ENCODE assay signal across 8 mouse cellular contexts in the genomic region with DNA sequence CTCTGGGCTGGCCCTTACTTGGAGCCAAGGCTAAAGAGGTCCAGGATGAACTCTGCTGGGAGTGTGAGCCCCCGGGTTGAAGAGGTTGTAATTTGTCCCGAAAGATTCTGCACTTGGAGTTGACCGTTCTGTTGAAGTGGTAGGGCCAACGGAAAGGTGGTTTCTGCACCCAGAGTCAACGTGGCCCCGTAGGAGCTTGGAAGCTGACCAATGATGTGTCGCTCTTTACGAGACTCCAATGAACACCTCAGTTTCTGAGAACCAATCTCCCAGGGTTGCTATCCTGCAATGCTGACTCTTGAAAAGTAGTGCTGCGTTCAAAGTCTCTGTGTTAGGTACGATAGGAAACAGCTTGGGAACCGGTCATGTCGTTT. TPM values are rescaled to one million over a fixed set of nuclear protein-coding genes. Genes with fewer than 3 reads are reported as not detected.
DNase-seq lines count a peak whose midpoint lies in the region; ATAC-seq and TF ChIP-seq lines count a peak whose summit lies in the region.

No protein-coding gene starts in this region.

- H3K4me1 ChIP-seq in cerebellum, adult 2 months (ENCODE audit: control insufficient read depth, insufficient read depth, low read length), result peaks cover 6% of the 10 kb centered on the region; the same call in 1 of the 2 replicates
- peaks cover 16% of the 10 kb centered on the region for H3K4me1 ChIP-seq in heart, embryonic 11.5 days (ENCODE audit: control insufficient read depth, insufficient read depth, low read length)
- H3K4me1 ChIP-seq in kidney, postnatal 0 days (replicated peaks; ENCODE audit: insufficient read depth, low read length), result peaks cover 4% of the 10 kb centered on the region
- H3K4me1 ChIP-seq in midbrain, embryonic 10.5 days, result peaks cover 16% of the 10 kb centered on the region

- peak overlapping the region; percentile 87 for H3K4me3 ChIP-seq in cerebellum, adult 2 months (replicated peaks; ENCODE audit: insufficient read depth, low read depth, low read length)
- H3K4me3 ChIP-seq in heart, embryonic 11.5 days (ENCODE audit: low read depth, low read length), result peak overlapping the region; percentile 94
- peak overlapping the region; percentile 92 for H3K4me3 ChIP-seq in kidney, postnatal 0 days (replicated peaks; ENCODE audit: low read depth, low read length)
- H3K4me3 ChIP-seq in midbrain, embryonic 10.5 days, result peak overlapping the region; percentile 94

- H3K9ac ChIP-seq in heart, embryonic 11.5 days (ENCODE audit: low read depth, low read length), result peak overlapping the region; percentile 93
- H3K9ac ChIP-seq in kidney, postnatal 0 days (ENCODE audit: low read depth, low read length), result peak overlapping the region; percentile 86

- TF ChIP-seq CTCF in cerebellum, adult 2 months (IDR thresholded peaks at IDR 0.05; ENCODE audit: borderline replicate concordance, insufficient read depth, low read depth, low read length), result no peak
- no peak for TF ChIP-seq CTCF in kidney, postnatal 0 days (IDR thresholded peaks at IDR 0.05; ENCODE audit: low read depth)

- H3K36me3 ChIP-seq in heart, embryonic 11.5 days (ENCODE audit: control insufficient read depth, insufficient read depth, low read length), result no peaks in the 10 kb centered on the region
- H3K36me3 ChIP-seq in kidney, postnatal 0 days (ENCODE audit: insufficient read depth, low read length), result no peaks in the 10 kb centered on the region
- H3K36me3 ChIP-seq in midbrain, embryonic 10.5 days, result no peaks in the 10 kb centered on the region

- TF ChIP-seq POLR2A in cerebellum, adult 2 months (IDR thresholded peaks at IDR 0.05; ENCODE audit: borderline replicate concordance, insufficient read depth, low read length), result no peak

- no peak; the same call in 1 of the 2 replicates for ATAC-seq in heart, embryonic 11.5 days (replicated peaks; ENCODE audit: insufficient number of reproducible peaks, low FRiP score, low TSS enrichment)
- peak; percentile 42 for ATAC-seq in kidney, postnatal 0 days (replicated peaks; ENCODE audit: low FRiP score, low read depth)

- H3K27ac ChIP-seq in cerebellum, adult 2 months (ENCODE audit: insufficient read depth, low read length), result no peak overlapping the region
- peak overlapping the region; percentile 82; the same call in 1 of the 2 replicates for H3K27ac ChIP-seq in heart, embryonic 11.5 days (ENCODE audit: low read depth, low read length)
- H3K27ac ChIP-seq in kidney, postnatal 0 days, result peak overlapping the region; percentile 87; the same call in 1 of the 2 replicates
- H3K27ac ChIP-seq in midbrain, embryonic 10.5 days (replicated peaks), result peak overlapping the region; percentile 95

- peak; percentile 39 to 55 for DNase-seq in right cerebral cortex, postnatal 10 days (ENCODE audit: low spot score in 2 of 2)
- DNase-seq in right cerebral cortex, adult 18-20 months, result no peak
- peak; percentile 48 to 60 for DNase-seq in cerebellum, adult 2 months
- DNase-seq in kidney, postnatal 0 days (ENCODE audit: low spot score), result peak; percentile 46
- DNase-seq in midbrain, embryonic 10.5 days (ENCODE audit: low spot score), result no peak
- no peak for DNase-seq in layer of hippocampus, adult 9-10 months (ENCODE audit: low spot score)
- no peak for DNase-seq in gastrocnemius, postnatal 10 days

- H3K9me3 ChIP-seq in heart, embryonic 11.5 days (replicated peaks; ENCODE audit: control insufficient read depth, low read length), result no peaks in the 10 kb centered on the region
- no peaks in the 10 kb centered on the region for H3K9me3 ChIP-seq in kidney, postnatal 0 days (replicated peaks; ENCODE audit: low read length)
- no peaks in the 10 kb centered on the region for H3K9me3 ChIP-seq in midbrain, embryonic 10.5 days (replicated peaks)

- peak overlapping the region; percentile 68 for H3K4me2 ChIP-seq in heart, embryonic 11.5 days
- peak overlapping the region; percentile 79 for H3K4me2 ChIP-seq in kidney, postnatal 0 days (ENCODE audit: low read length)

- no peaks in the 10 kb centered on the region for H3K27me3 ChIP-seq in cerebellum, adult 2 months (ENCODE audit: control insufficient read depth, insufficient read depth, low read length)
- H3K27me3 ChIP-seq in heart, embryonic 11.5 days (ENCODE audit: control insufficient read depth, insufficient read depth, low read length), result no peaks in the 10 kb centered on the region
- H3K27me3 ChIP-seq in kidney, postnatal 0 days (ENCODE audit: insufficient read depth, low read length), result no peaks in the 10 kb centered on the region
- H3K27me3 ChIP-seq in midbrain, embryonic 10.5 days (ENCODE audit: low read depth, poor library complexity, severe bottlenecking), result no peaks in the 10 kb centered on the region

- WGBS in cerebellum, adult 2 months, result under 1% methylated on average over 12 of the region's 12 CpGs
- 7% methylated on average over 12 of the region's 12 CpGs for WGBS in heart, embryonic 11.5 days (ENCODE audit: insufficient replicate concordance)
- WGBS in kidney, postnatal 0 days, result 3% methylated on average over 12 of the region's 12 CpGs
- 14% methylated on average over 12 of the region's 12 CpGs for WGBS in midbrain, embryonic 10.5 days

RNA-seq across cellular contexts. Expression of a gene that starts 0.9 kb away (rescaled TPM):
- polyA plus RNA-seq in cerebellum, adult 2 months (2012; rRNA removed), result 210 and 214 TPM in 2 replicates
- 264 and 298 TPM in 2 replicates for polyA plus RNA-seq in heart, embryonic 11.5 days (2014; fragmentation: Nextera tagmentation; extraction: Ambion mirVana)
- 307 and 315 TPM in 2 replicates for polyA plus RNA-seq in kidney, postnatal 0 days (2015; fragmentation: Nextera tagmentation; extraction: Ambion mirVana)
- 170 and 176 TPM in 2 replicates for polyA plus RNA-seq in midbrain, embryonic 10.5 days (2016; fragmentation: Nextera tagmentation; extraction: Ambion mirVana)
- total RNA-seq in gastrocnemius, postnatal 10 days (2021), result 100 to 1,000 TPM; 389 to 428 TPM

RNA-seq across cellular contexts. Expression of a gene that starts 27.6 kb away (rescaled TPM):
- polyA plus RNA-seq in cerebellum, adult 2 months (2012; rRNA removed), result 1.9 and 2.4 TPM in 2 replicates
- 0.03 TPM in 1 of 2 replicates, not detected in the other for polyA plus RNA-seq in heart, embryonic 11.5 days (2014; fragmentation: Nextera tagmentation; extraction: Ambion mirVana)
- 0.05 and 0.09 TPM in 2 replicates for polyA plus RNA-seq in kidney, postnatal 0 days (2015; fragmentation: Nextera tagmentation; extraction: Ambion mirVana)
- polyA plus RNA-seq in midbrain, embryonic 10.5 days (2016; fragmentation: Nextera tagmentation; extraction: Ambion mirVana), result 0.04 and 0.05 TPM in 2 replicates
- under 1 TPM; 0.05 to 0.11 TPM for total RNA-seq in gastrocnemius, postnatal 10 days (2021)

Comparison
In these comparisons a context has a peak if more than half of its experiments do, and no peak if none do; other contexts are left out.
1. DNase-seq: peak in right cerebral cortex, postnatal 10 days (2 of 2), cerebellum, adult 2 months (2 of 2) and kidney, postnatal 0 days (single experiment); none in right cerebral cortex, adult 18-20 months (single experiment), midbrain, embryonic 10.5 days (single experiment), layer of hippocampus, adult 9-10 months (single experiment) and gastrocnemius, postnatal 10 days (single experiment).
2. Peak in every context shown above with its lines, with median percentiles within 50 percentile points of each other: H3K4me3 ChIP-seq.